Mouse (Mus musculus) forebrain, embryonic 16.5 days (tissue): ENCODE measurements around the gene Ano1. TPM values are rescaled to one million over a fixed set of nuclear protein-coding genes. Genes with fewer than 3 reads are reported as not detected.
A peak's percentile ranks its signal among the peaks of the same experiment; 100 is the strongest.

Experiments
- ATAC-seq: fragments of 200-750 bp; cut with Nextera tagmentation; 2 replicates; pipeline ENCODE4 v1.8.0; 2017; ENCODE audit warnings: mild to moderate bottlenecking, moderate library complexity
- H3K27ac ChIP-seq: fragments of 300-500 bp; sonication (generic); 2 replicates; pipeline ENCODE4 v1.5.1; 2014; ENCODE audit warnings: low read length, control low read depth
- H3K27me3 ChIP-seq: fragments of 300-500 bp; sonication (generic); replicated peaks from 2 replicates; pipeline ENCODE4 v1.6.1; 2014; ENCODE audit warnings: low read length; ENCODE audit not compliant: control insufficient read depth, insufficient read depth
- H3K36me3 ChIP-seq: fragments of 300-500 bp; sonication (generic); 2 replicates; pipeline ENCODE4 v1.6.1; 2014; ENCODE audit not compliant: control insufficient read depth, insufficient read depth
- H3K4me1 ChIP-seq: fragments of 300-500 bp; sonication (generic); replicated peaks from 2 replicates; pipeline ENCODE4 v1.6.1; 2014; ENCODE audit warnings: low read length; ENCODE audit not compliant: control insufficient read depth, insufficient read depth
- H3K4me2 ChIP-seq: fragments of 300-500 bp; sonication (generic); 2 replicates; pipeline ENCODE4 v1.6.1; 2014; ENCODE audit warnings: mild to moderate bottlenecking, low read length, control low read depth
- H3K4me3 ChIP-seq: fragments of 300-500 bp; sonication (generic); replicated peaks from 2 replicates; pipeline ENCODE4 v1.5.1; 2014; ENCODE audit warnings: mild to moderate bottlenecking, low read length, control low read depth
- H3K9ac ChIP-seq: fragments of 300-500 bp; sonication (generic); replicated peaks from 2 replicates; pipeline ENCODE4 v1.6.1; 2014; ENCODE audit warnings: low read depth, low read length, control low read depth
- H3K9me3 ChIP-seq: fragments of 300-500 bp; sonication (generic); 2 replicates; pipeline ENCODE4 v1.6.1; 2016; ENCODE audit warnings: low read length; ENCODE audit not compliant: control insufficient read depth
- WGBS: fragments of 180-500 bp; shearing (Covaris S2); extraction: QIAGEN DNeasy Blood & Tissue Kit; methylation state at CpG from one replicate; pipeline ENCODE4 v1.1.7; 2014; 5-methylcytosine and 5-hydroxymethylcytosine counted together
- polyA plus RNA-seq: library from polyadenylated mRNA; unstranded; fragments of >200 nt; fragmentation: Nextera tagmentation; extraction: Ambion mirVana; gene quantifications from 2 replicates; pipeline ENCODE4 v1.2.1, GENCODE M21; 2015

The Ano1 gene
- polyA plus RNA-seq, 1 experiment from 2014 or later: 9.4 TPM

GRCm38 (mm10) chr7:144568091-144568490, 183.7 kb downstream of the Ano1 start:
- Histone ChIP-seq H3K36me3 (no peaks in the 10 kb centered on the region), H3K27me3 (no peaks in the 10 kb centered on the region), H3K27ac (no peak overlapping the region), H3K4me2 (no peak overlapping the region), H3K9ac (no peak overlapping the region), H3K4me1 (no peaks in the 10 kb centered on the region), H3K9me3 (no peaks in the 10 kb centered on the region), H3K4me3 (no peak overlapping the region)
- ATAC-seq: no peak

GRCm38 (mm10) chr7:144566921-144567682, 184.7 kb downstream of the Ano1 start:
- H3K4me2 ChIP-seq: no peak overlapping the region
- 63% methylated on average over 3 of the region's 3 CpGs for WGBS
- no peaks in the 10 kb centered on the region for H3K4me1 ChIP-seq
- no peaks in the 10 kb centered on the region for H3K36me3 ChIP-seq
- H3K27ac ChIP-seq: no peak overlapping the region
- H3K9me3 ChIP-seq: no peaks in the 10 kb centered on the region
- ATAC-seq: no peak
- H3K9ac ChIP-seq: no peak overlapping the region
- H3K27me3 ChIP-seq: no peaks in the 10 kb centered on the region
- no peak overlapping the region for H3K4me3 ChIP-seq

- Histone ChIP-seq H3K36me3 (no peaks in the 10 kb centered on the region), H3K27ac (no peak overlapping the region), H3K4me1 (no peaks in the 10 kb centered on the region), H3K9ac (no peak overlapping the region), H3K4me3 (no peak overlapping the region), H3K27me3 (no peaks in the 10 kb centered on the region), H3K9me3 (no peaks in the 10 kb centered on the region), H3K4me2 (no peak overlapping the region)
- ATAC-seq: no peak
- 44% methylated on average over 9 of the region's 9 CpGs for WGBS
These were observed 188.2 kb downstream of the Ano1 start for GRCm38 (mm10) chr7:144563456-144564155.

- Histone ChIP-seq H3K27me3 (no peaks in the 10 kb centered on the region), H3K4me1 (no peaks in the 10 kb centered on the region), H3K9ac (no peak overlapping the region)
These were observed 189.8 kb downstream of the Ano1 start for GRCm38 (mm10) chr7:144562016-144562415.

GRCm38 (mm10) chr7:144560594-144560993, 191.2 kb downstream of the Ano1 start:
- WGBS: 88% methylated on average over 4 of the region's 4 CpGs
- no peak for ATAC-seq
- no peaks in the 10 kb centered on the region for H3K4me1 ChIP-seq

More at GRCm38 (mm10) chr7:144562016-144562415, 189.8 kb downstream of the Ano1 start:
- ATAC-seq: no peak
- Histone ChIP-seq H3K27ac (no peak overlapping the region), H3K9me3 (no peaks in the 10 kb centered on the region), H3K36me3 (no peaks in the 10 kb centered on the region), H3K4me3 (no peak overlapping the region), H3K4me2 (no peak overlapping the region)
- 9% methylated on average over 3 of the region's 3 CpGs for WGBS

GRCm38 (mm10) chr7:144558552-144558951, 193.2 kb downstream of the Ano1 start:
- Histone ChIP-seq H3K4me3 (no peak overlapping the region), H3K27ac (no peak overlapping the region), H3K4me1 (peaks cover 3% of the 10 kb centered on the region; the same call in 1 of the 2 replicates), H3K36me3 (no peaks in the 10 kb centered on the region), H3K9me3 (no peaks in the 10 kb centered on the region), H3K9ac (no peak overlapping the region), H3K4me2 (no peak overlapping the region), H3K27me3 (peaks cover 4% of the 10 kb centered on the region; the same call in 1 of the 2 replicates)
- ATAC-seq: no peak
- WGBS: 48% methylated on average over 6 of the region's 6 CpGs

More at GRCm38 (mm10) chr7:144560594-144560993, 191.2 kb downstream of the Ano1 start:
- H3K9ac ChIP-seq: no peak overlapping the region
- no peak overlapping the region for H3K27ac ChIP-seq
- H3K27me3 ChIP-seq: no peaks in the 10 kb centered on the region
- no peak overlapping the region for H3K4me3 ChIP-seq
- no peaks in the 10 kb centered on the region for H3K36me3 ChIP-seq
- H3K9me3 ChIP-seq: no peaks in the 10 kb centered on the region
- no peak overlapping the region for H3K4me2 ChIP-seq

- peak overlapping the region; percentile 82 for H3K4me3 ChIP-seq
- H3K27me3 ChIP-seq: peaks cover 4% of the 10 kb centered on the region; the same call in 1 of the 2 replicates
- peaks cover 33% of the 10 kb centered on the region for H3K4me1 ChIP-seq
- WGBS: 24% methylated on average over 8 of the region's 8 CpGs
- H3K27ac ChIP-seq: 0 out of 2 replicates have a peak overlapping the region, but pooled peaks have one; percentile 5
- H3K4me2 ChIP-seq: peak overlapping the region; percentile 73
- H3K36me3 ChIP-seq: peaks cover 7% of the 10 kb centered on the region
- no peak for ATAC-seq
- H3K9ac ChIP-seq: peak overlapping the region; percentile 64
- H3K9me3 ChIP-seq: no peaks in the 10 kb centered on the region
These were observed 197.7 kb downstream of the Ano1 start for GRCm38 (mm10) chr7:144554123-144554472.

- H3K36me3 ChIP-seq: peaks cover 8% of the 10 kb centered on the region
- peak within 1 kb of the TSS; percentile 78 for H3K4me2 ChIP-seq
- peak; percentile 94 for ATAC-seq
These were observed 198.3 kb downstream of the Ano1 start, which contains the start of gene Ppfia1 for GRCm38 (mm10) chr7:144553237-144554122. Ppfia1 (minus strand) TSS chr7:144553729.

More at GRCm38 (mm10) chr7:144553237-144554122, 198.3 kb downstream of the Ano1 start, which contains the start of gene Ppfia1:
- 0 out of 2 replicates have a peak within 1 kb of the TSS, but pooled peaks have one; percentile 22 for H3K27ac ChIP-seq
- H3K9me3 ChIP-seq: no peaks in the 10 kb centered on the region
- H3K4me1 ChIP-seq: peaks cover 33% of the 10 kb centered on the region
- peaks cover 4% of the 10 kb centered on the region; the same call in 1 of the 2 replicates for H3K27me3 ChIP-seq
- WGBS: under 1% methylated on average over 92 of the region's 97 CpGs
- H3K4me3 ChIP-seq: peak within 1 kb of the TSS; percentile 82
- H3K9ac ChIP-seq: peak within 1 kb of the TSS; percentile 91
